Mouse (Mus musculus): ENCODE data around the gene Trmt1l.
"Not testable (repeated sequence)": the region's sequence is repeated elsewhere in the genome, so short reads cannot be mapped to it uniquely, and the experiment has no call there.

The Trmt1l gene

GRCm38 (mm10) chr1:151428263-151429221 lies at the start of gene Trmt1l, which contains the start of gene Swt1:
Gene Trmt1l (plus strand): TSS chr1:151428542.
Gene Swt1 (minus strand): TSS chr1:151428455.
- DNase-seq (ENCODE audit: low spot score in 2 of 2), result peak; percentile 99 to 100

GRCm38 (mm10) chr1:151390029-151390428 lies 38.3 kb upstream of the Trmt1l start:
- no peak for DNase-seq (ENCODE audit: low spot score in 2 of 2)

- no peak for DNase-seq (ENCODE audit: low spot score in 2 of 2)
Observed at GRCm38 (mm10) chr1:151409827-151410226, 18.5 kb upstream of the Trmt1l start.

GRCm38 (mm10) chr1:151422178-151422577 lies 6.2 kb upstream of the Trmt1l start:
- DNase-seq (ENCODE audit: low spot score in 2 of 2), result no peak

- DNase-seq (ENCODE audit: low spot score in 2 of 2), result peak in 1 of 2 experiments; percentile 2
Observed at GRCm38 (mm10) chr1:151426947-151427600, 1.3 kb upstream of the Trmt1l start.

GRCm38 (mm10) chr1:151427888-151428262 lies 467 bp upstream of the Trmt1l start:
- DNase-seq (ENCODE audit: low spot score in 2 of 2), result no peak

- no peak for DNase-seq (ENCODE audit: low spot score in 2 of 2)
Observed at GRCm38 (mm10) chr1:151429316-151429715, 974 bp downstream of the Trmt1l start.

GRCm38 (mm10) chr1:151435431-151435830 lies 7.1 kb downstream of the Trmt1l start:
- DNase-seq (ENCODE audit: low spot score in 2 of 2), result no peak

GRCm38 (mm10) chr1:151449866-151450265 lies 21.5 kb downstream of the Trmt1l start:
- DNase-seq (ENCODE audit: low spot score in 2 of 2), result no peak

- no peak for DNase-seq (ENCODE audit: low spot score in 2 of 2)
Observed at GRCm38 (mm10) chr1:151450851-151451250, 22.5 kb downstream of the Trmt1l start.

- no peak for DNase-seq (ENCODE audit: low spot score in 2 of 2)
Observed at GRCm38 (mm10) chr1:151451946-151452345, 23.6 kb downstream of the Trmt1l start.

- DNase-seq (ENCODE audit: low spot score in 2 of 2), result no peak
Observed at GRCm38 (mm10) chr1:151457087-151457486, 28.7 kb downstream of the Trmt1l start.

GRCm38 (mm10) chr1:151461265-151461664 lies 32.9 kb downstream of the Trmt1l start:
- DNase-seq (ENCODE audit: low spot score in 2 of 2), result no peak

- DNase-seq (ENCODE audit: low spot score in 2 of 2), result no peak
Observed at GRCm38 (mm10) chr1:151464914-151465313, 36.6 kb downstream of the Trmt1l start.

GRCm38 (mm10) chr1:151466571-151466970 lies 38.2 kb downstream of the Trmt1l start:
- no peak for DNase-seq (ENCODE audit: low spot score in 2 of 2)

- DNase-seq (ENCODE audit: low spot score in 2 of 2), result no peak
Observed at GRCm38 (mm10) chr1:151471429-151471828, 43.1 kb downstream of the Trmt1l start.

- DNase-seq (ENCODE audit: low spot score in 2 of 2), result not testable (repeated sequence)
Observed at GRCm38 (mm10) chr1:151472386-151472785, 44.0 kb downstream of the Trmt1l start.

- no peak for DNase-seq (ENCODE audit: low spot score in 2 of 2)
Observed at GRCm38 (mm10) chr1:151482497-151482896, 54.2 kb downstream of the Trmt1l start.

GRCm38 (mm10) chr1:151483568-151483967 lies 55.2 kb downstream of the Trmt1l start:
- DNase-seq (ENCODE audit: low spot score in 2 of 2), result no peak

- no peak for DNase-seq (ENCODE audit: low spot score in 2 of 2)
Observed at GRCm38 (mm10) chr1:151484754-151485153, 56.4 kb downstream of the Trmt1l start.

- no peak for DNase-seq (ENCODE audit: low spot score in 2 of 2)
Observed at GRCm38 (mm10) chr1:151489806-151490205, 61.5 kb downstream of the Trmt1l start.

- DNase-seq (ENCODE audit: low spot score in 2 of 2), result no peak
Observed at GRCm38 (mm10) chr1:151492419-151492818, 64.1 kb downstream of the Trmt1l start.

GRCm38 (mm10) chr1:151493826-151494225 lies 65.5 kb downstream of the Trmt1l start:
- DNase-seq (ENCODE audit: low spot score in 2 of 2), result no peak
